Mouse (Mus musculus): ENCODE measurements around the gene Eif4e3. TPM values are rescaled to one million over a fixed set of nuclear protein-coding genes. Genes with fewer than 3 reads are reported as not detected.

Eif4e3 gene
- polyA plus RNA-seq, 1 experiment from 2014 or later, result 19.3 TPM

DNA sequence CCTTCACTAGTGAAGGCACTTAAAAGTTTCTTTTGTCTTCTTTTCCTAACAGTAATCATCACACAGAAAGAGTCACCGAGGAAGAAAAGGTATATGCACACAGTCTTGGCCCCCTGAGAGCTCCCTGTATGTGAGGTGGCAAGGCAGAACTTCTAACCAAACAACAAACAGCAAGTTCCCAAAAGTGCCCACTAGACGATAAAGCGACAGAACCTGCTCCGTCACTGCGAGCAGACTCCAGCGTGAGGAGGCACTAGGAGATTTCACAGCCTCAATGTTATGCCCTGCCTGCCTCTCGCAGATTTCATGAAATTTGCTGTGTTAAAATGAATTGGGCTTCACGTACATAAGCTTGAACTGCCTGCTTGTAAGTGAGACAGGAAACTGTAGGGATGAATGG, 46.6 kb downstream of the Eif4e3 start:
- WGBS, result 53% methylated on average over 8 of the region's 8 CpGs
- no peak overlapping the region for H3K27ac ChIP-seq (replicated peaks; ENCODE audit: low read depth, low read length)
- no peaks in the 10 kb centered on the region for H3K9me3 ChIP-seq (replicated peaks; ENCODE audit: control insufficient read depth, low read length)
- H3K9ac ChIP-seq (replicated peaks; ENCODE audit: low read length), result no peak overlapping the region
- H3K4me2 ChIP-seq (ENCODE audit: low read depth, low read length), result no peak overlapping the region
- ATAC-seq (replicated peaks; ENCODE audit: insufficient number of reproducible peaks, low FRiP score, low TSS enrichment, low read depth), result no peak
- no peak overlapping the region for H3K4me3 ChIP-seq (ENCODE audit: low read depth, low read length)
- peaks cover 6% of the 10 kb centered on the region for H3K4me1 ChIP-seq (ENCODE audit: control insufficient read depth, insufficient read depth, low read length)
- no peaks in the 10 kb centered on the region for H3K36me3 ChIP-seq (replicated peaks; ENCODE audit: control insufficient read depth, insufficient read depth, low read depth, low read length)
- H3K27me3 ChIP-seq (ENCODE audit: control insufficient read depth, insufficient read depth, low read length), result no peaks in the 10 kb centered on the region
- DNase-seq (ENCODE audit: low spot score), result no peak

DNA sequence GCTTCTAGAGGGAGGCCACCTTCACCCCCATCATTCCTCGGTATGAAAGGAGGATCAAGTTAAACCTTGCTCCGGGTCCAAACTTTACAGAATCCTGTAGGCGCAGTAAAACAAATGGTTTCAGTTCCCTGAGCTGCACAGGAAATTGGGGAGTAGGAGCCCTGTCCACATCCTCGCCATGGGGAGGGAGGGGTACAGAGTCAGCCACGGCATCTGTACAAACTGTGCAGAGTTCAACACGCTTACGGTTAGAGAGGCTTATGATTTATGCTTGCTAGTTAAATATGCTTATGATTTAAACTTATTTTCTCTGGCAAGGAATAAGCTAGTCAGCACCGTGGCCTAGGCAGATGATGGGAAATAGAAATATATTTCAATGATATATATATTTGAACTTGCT, 47.1 kb downstream of the Eif4e3 start:
- Histone ChIP-seq H3K4me1 (ENCODE audit: control insufficient read depth, insufficient read depth, low read length) (peaks cover 10% of the 10 kb centered on the region), H3K4me2 (ENCODE audit: low read depth, low read length) (no peak overlapping the region), H3K36me3 (replicated peaks; ENCODE audit: control insufficient read depth, insufficient read depth, low read depth, low read length) (no peaks in the 10 kb centered on the region), H3K9ac (replicated peaks; ENCODE audit: low read length) (no peak overlapping the region), H3K9me3 (replicated peaks; ENCODE audit: control insufficient read depth, low read length) (no peaks in the 10 kb centered on the region), H3K4me3 (ENCODE audit: low read depth, low read length) (no peak overlapping the region), H3K27me3 (ENCODE audit: control insufficient read depth, insufficient read depth, low read length) (no peaks in the 10 kb centered on the region), H3K27ac (replicated peaks; ENCODE audit: low read depth, low read length) (no peak overlapping the region)
- DNase-seq (ENCODE audit: low spot score) (no peak), ATAC-seq (replicated peaks; ENCODE audit: insufficient number of reproducible peaks, low FRiP score, low TSS enrichment, low read depth) (no peak)
- 41% methylated on average over 8 of the region's 8 CpGs for WGBS

DNA sequence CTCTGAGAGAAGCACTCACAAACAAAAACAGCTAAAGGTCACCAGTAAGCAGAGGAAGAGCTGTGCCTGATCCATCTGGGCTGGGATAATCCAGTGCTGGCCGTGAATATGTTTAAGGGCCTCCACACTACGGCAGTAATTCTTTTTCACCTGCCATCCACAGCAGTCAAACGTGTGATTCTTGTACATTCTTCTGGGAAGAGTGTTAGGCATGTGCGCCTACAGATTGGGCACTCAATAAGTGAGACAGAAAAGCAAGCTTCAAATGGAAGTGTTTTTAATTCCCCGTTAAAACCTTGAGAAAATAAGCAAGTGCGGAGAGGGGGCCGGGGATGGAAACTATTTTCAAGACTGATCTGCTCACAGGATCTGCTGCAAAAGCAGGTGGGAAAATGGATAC, 48.7 kb downstream of the Eif4e3 start:
- Histone ChIP-seq H3K4me3 (ENCODE audit: low read depth, low read length) (no peak overlapping the region), H3K36me3 (replicated peaks; ENCODE audit: control insufficient read depth, insufficient read depth, low read depth, low read length) (no peaks in the 10 kb centered on the region), H3K27ac (replicated peaks; ENCODE audit: low read depth, low read length) (no peak overlapping the region), H3K27me3 (ENCODE audit: control insufficient read depth, insufficient read depth, low read length) (no peaks in the 10 kb centered on the region), H3K4me2 (ENCODE audit: low read depth, low read length) (no peak overlapping the region; the same call in 1 of the 2 replicates), H3K4me1 (ENCODE audit: control insufficient read depth, insufficient read depth, low read length) (peaks cover 8% of the 10 kb centered on the region), H3K9me3 (replicated peaks; ENCODE audit: control insufficient read depth, low read length) (no peaks in the 10 kb centered on the region), H3K9ac (replicated peaks; ENCODE audit: low read length) (no peak overlapping the region)
- 57% methylated on average over 7 of the region's 7 CpGs for WGBS
- DNase-seq (ENCODE audit: low spot score) (no peak), ATAC-seq (replicated peaks; ENCODE audit: insufficient number of reproducible peaks, low FRiP score, low TSS enrichment, low read depth) (no peak)

DNA sequence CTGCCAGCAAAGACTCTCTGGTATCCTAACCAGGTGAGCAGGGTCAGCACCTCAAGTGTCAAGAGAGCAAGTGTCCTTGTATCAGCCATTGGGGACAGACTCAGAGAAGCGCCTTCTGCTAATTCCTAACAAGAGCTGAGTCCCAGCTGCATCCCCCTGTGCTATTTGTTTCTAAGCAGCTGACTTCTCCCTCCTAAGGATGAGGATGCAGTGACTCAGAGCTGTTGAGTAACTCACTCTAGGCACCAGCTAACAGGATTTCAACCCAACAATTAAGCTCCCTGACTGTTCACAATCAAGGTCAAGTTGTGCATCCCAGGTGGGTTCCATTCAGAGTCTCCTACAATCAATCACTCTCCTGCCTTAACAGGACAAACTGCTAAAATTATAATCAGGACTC, 49.2 kb downstream of the Eif4e3 start:
- no peaks in the 10 kb centered on the region for H3K36me3 ChIP-seq (replicated peaks; ENCODE audit: control insufficient read depth, insufficient read depth, low read depth, low read length)
- H3K27ac ChIP-seq (replicated peaks; ENCODE audit: low read depth, low read length), result no peak overlapping the region
- no peak overlapping the region for H3K4me2 ChIP-seq (ENCODE audit: low read depth, low read length)
- no peak overlapping the region for H3K4me3 ChIP-seq (ENCODE audit: low read depth, low read length)
- DNase-seq (ENCODE audit: low spot score), result no peak
- peaks cover 8% of the 10 kb centered on the region for H3K4me1 ChIP-seq (ENCODE audit: control insufficient read depth, insufficient read depth, low read length)
- 79% methylated on average over 1 of the region's 1 CpGs for WGBS
- ATAC-seq (replicated peaks; ENCODE audit: insufficient number of reproducible peaks, low FRiP score, low TSS enrichment, low read depth), result no peak
- no peaks in the 10 kb centered on the region for H3K27me3 ChIP-seq (ENCODE audit: control insufficient read depth, insufficient read depth, low read length)
- H3K9ac ChIP-seq (replicated peaks; ENCODE audit: low read length), result no peak overlapping the region
- no peaks in the 10 kb centered on the region for H3K9me3 ChIP-seq (replicated peaks; ENCODE audit: control insufficient read depth, low read length)

DNA sequence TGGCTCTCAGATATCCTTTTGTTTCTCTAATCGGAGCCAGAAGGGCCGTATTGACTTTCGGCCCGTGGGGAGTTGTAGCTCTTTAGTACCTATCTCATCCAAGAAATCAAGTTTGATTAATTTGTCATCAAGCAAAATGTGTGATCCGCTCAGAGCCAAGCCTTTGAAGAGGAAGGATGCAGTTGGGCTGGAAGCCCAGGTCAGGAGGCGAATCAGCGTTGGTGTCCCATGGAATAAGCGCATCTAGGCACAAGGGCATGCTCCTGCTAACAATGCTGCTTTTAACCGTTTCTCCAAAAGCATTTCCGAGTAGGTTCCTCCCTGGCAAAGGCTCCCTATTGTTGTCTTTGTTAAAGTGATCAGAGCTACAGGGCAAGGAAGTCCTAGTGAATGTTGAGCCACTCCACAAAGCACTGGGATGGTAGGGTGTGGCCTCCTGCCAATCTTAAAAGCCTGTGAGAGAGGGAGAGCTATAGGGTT, 51.3 kb downstream of the Eif4e3 start:
- DNase-seq (ENCODE audit: low spot score), result peak; percentile 44
- Histone ChIP-seq H3K4me2 (ENCODE audit: low read depth, low read length) (no peak overlapping the region), H3K27ac (replicated peaks; ENCODE audit: low read depth, low read length) (no peak overlapping the region), H3K9me3 (replicated peaks; ENCODE audit: control insufficient read depth, low read length) (no peaks in the 10 kb centered on the region), H3K9ac (replicated peaks; ENCODE audit: low read length) (no peak overlapping the region), H3K36me3 (replicated peaks; ENCODE audit: control insufficient read depth, insufficient read depth, low read depth, low read length) (no peaks in the 10 kb centered on the region), H3K27me3 (ENCODE audit: control insufficient read depth, insufficient read depth, low read length) (no peaks in the 10 kb centered on the region), H3K4me1 (ENCODE audit: control insufficient read depth, insufficient read depth, low read length) (peaks cover 8% of the 10 kb centered on the region), H3K4me3 (ENCODE audit: low read depth, low read length) (no peak overlapping the region)
- 14% methylated on average over 10 of the region's 10 CpGs for WGBS
- no peak for ATAC-seq (replicated peaks; ENCODE audit: insufficient number of reproducible peaks, low FRiP score, low TSS enrichment, low read depth)

DNA sequence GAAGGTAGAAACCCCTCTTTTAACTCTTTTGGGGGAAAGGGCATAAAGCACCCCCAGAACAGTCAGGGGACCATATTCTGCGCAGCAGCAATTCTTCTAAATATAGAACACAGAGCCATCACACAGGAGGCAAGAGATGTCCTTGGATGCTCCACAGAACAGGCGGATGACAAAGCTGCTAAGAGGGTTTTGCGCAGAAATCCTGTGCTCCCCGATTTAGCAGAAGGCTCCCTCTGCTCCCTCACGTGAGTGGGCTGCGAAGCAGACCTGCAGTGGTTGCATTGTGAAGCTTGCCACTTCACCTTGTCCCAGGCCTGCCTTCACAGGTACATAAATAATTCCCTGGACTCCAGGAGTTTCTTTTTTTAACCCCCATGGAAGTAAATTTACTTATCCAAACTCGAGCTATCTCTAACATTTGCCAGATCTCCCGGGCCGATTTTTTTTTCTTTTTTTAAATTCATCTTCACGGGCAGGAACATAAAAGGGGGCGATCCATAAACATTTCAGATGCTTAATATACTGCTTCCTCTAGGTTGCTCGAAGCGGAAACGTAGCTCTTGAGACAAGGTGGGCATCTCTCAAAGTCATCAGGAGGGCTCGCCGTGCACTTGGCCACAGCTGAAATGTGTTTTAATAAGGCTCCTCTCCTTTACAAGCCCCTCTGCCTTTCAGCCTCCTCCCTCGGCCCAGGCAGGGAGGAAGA, 51.9 kb downstream of the Eif4e3 start:
- no peaks in the 10 kb centered on the region for H3K36me3 ChIP-seq (replicated peaks; ENCODE audit: control insufficient read depth, insufficient read depth, low read depth, low read length)
- H3K27ac ChIP-seq (replicated peaks; ENCODE audit: low read depth, low read length), result no peak overlapping the region
- no peaks in the 10 kb centered on the region for H3K9me3 ChIP-seq (replicated peaks; ENCODE audit: control insufficient read depth, low read length)
- 56% methylated on average over 17 of the region's 17 CpGs for WGBS
- H3K9ac ChIP-seq (replicated peaks; ENCODE audit: low read length), result no peak overlapping the region; the same call in 1 of the 2 replicates
- peaks cover 8% of the 10 kb centered on the region for H3K4me1 ChIP-seq (ENCODE audit: control insufficient read depth, insufficient read depth, low read length)
- no peak for ATAC-seq (replicated peaks; ENCODE audit: insufficient number of reproducible peaks, low FRiP score, low TSS enrichment, low read depth)
- no peak for DNase-seq (ENCODE audit: low spot score)
- no peak overlapping the region for H3K4me2 ChIP-seq (ENCODE audit: low read depth, low read length)
- no peak overlapping the region for H3K4me3 ChIP-seq (ENCODE audit: low read depth, low read length)
- no peaks in the 10 kb centered on the region for H3K27me3 ChIP-seq (ENCODE audit: control insufficient read depth, insufficient read depth, low read length)

DNA sequence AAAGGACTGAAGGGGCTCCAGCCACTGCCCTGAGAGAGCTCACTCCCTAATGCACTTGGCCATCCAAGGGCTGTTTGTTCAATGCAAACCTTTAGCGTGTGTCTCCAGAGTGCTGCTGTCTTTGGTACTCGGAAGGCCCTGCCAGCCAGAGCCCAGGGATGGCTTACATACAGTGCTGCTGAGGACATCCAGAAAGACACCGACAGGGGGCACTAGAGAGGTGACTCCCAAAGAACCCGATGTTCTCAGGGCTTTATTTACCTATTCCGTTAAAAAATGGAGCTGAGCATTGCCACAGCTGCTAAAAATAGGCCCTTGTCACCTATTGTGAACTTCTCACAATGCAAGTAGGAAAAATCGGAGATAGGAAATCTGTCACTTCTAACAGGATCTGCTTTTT, 54.7 kb downstream of the Eif4e3 start:
- H3K9ac ChIP-seq (replicated peaks; ENCODE audit: low read length), result no peak overlapping the region
- peaks cover 8% of the 10 kb centered on the region for H3K4me1 ChIP-seq (ENCODE audit: control insufficient read depth, insufficient read depth, low read length)
- H3K27ac ChIP-seq (replicated peaks; ENCODE audit: low read depth, low read length), result no peak overlapping the region
- H3K36me3 ChIP-seq (replicated peaks; ENCODE audit: control insufficient read depth, insufficient read depth, low read depth, low read length), result no peaks in the 10 kb centered on the region
- H3K4me3 ChIP-seq (ENCODE audit: low read depth, low read length), result no peak overlapping the region
- WGBS, result 62% methylated on average over 6 of the region's 6 CpGs
- DNase-seq (ENCODE audit: low spot score) (no peak), ATAC-seq (replicated peaks; ENCODE audit: insufficient number of reproducible peaks, low FRiP score, low TSS enrichment, low read depth) (no peak)
- H3K9me3 ChIP-seq (replicated peaks; ENCODE audit: control insufficient read depth, low read length), result no peaks in the 10 kb centered on the region
- no peaks in the 10 kb centered on the region for H3K27me3 ChIP-seq (ENCODE audit: control insufficient read depth, insufficient read depth, low read length)
- H3K4me2 ChIP-seq (ENCODE audit: low read depth, low read length), result no peak overlapping the region

DNA sequence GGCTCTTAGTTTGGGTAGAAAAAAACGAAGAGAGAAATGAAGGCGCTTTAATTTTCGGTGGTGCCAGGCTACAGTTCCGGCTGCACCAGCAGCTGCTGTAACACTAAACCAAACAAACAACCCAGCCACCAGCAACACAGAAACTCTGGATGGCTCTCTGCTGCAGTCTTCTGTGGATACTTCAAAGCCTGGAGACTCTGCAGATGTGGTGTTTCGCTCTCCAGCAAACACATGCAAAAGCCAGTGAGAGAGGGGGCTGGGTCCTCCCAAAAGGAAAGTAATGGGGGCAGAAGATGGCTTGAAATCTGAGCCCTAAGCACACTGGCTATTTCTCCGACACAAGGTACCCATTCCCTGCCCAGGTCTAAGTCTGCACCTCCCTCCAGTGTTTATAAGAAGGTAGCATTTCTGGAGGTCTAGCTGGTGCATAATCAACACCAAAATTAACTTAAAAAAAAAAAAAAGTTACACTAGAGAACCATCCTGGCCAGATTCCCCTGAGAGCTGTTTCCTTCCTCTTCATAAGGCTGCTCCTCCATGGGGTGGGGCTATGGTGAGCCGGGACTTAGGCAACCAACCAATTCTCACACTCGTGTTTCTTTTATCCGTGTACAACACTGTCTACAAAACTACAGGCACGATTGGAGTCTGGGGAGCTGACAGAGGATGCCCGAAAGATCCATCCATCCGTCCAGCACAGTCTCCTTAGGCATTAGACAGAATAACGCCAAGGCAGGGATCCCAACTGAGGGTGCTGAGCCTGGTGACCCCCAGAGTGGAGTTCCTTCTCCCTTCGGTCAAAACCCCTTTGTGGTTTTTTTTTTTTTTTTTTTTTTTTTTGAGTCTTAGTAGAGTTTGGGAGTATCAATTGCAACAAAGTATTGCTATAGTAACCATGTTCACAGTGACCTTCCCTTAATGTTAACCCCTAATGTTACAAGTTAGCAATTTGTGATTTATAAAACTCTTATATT, 55.8 kb downstream of the Eif4e3 start:
- 40% methylated on average over 14 of the region's 14 CpGs for WGBS
- no peak overlapping the region for H3K27ac ChIP-seq (replicated peaks; ENCODE audit: low read depth, low read length)
- H3K9me3 ChIP-seq (replicated peaks; ENCODE audit: control insufficient read depth, low read length), result no peaks in the 10 kb centered on the region
- peak; percentile 72 for DNase-seq (ENCODE audit: low spot score)
- H3K36me3 ChIP-seq (replicated peaks; ENCODE audit: control insufficient read depth, insufficient read depth, low read depth, low read length), result no peaks in the 10 kb centered on the region
- no peak for ATAC-seq (replicated peaks; ENCODE audit: insufficient number of reproducible peaks, low FRiP score, low TSS enrichment, low read depth)
- peaks cover 7% of the 10 kb centered on the region for H3K4me1 ChIP-seq (ENCODE audit: control insufficient read depth, insufficient read depth, low read length)
- no peak overlapping the region for H3K4me3 ChIP-seq (ENCODE audit: low read depth, low read length)
- H3K27me3 ChIP-seq (ENCODE audit: control insufficient read depth, insufficient read depth, low read length), result no peaks in the 10 kb centered on the region
- H3K9ac ChIP-seq (replicated peaks; ENCODE audit: low read length), result no peak overlapping the region
- H3K4me2 ChIP-seq (ENCODE audit: low read depth, low read length), result no peak overlapping the region
